Mouse (Mus musculus) frontal cortex, adult 2 months (tissue): Measurements from ENCODE around the gene Drd3. TPM values are rescaled to one million over a fixed set of nuclear protein-coding genes. Genes with fewer than 3 reads are reported as not detected.
A peak's percentile ranks its signal among the peaks of the same experiment; 100 is the strongest.

Experiments used
- DNase-seq, 2 experiments: peaks; one replicate each; pipeline ENCODE4 v3.0.0; 2022; ENCODE audit warnings: low spot score in 1 of 2; ENCODE audit errors: extremely low spot score in 1 of 2
- polyA plus RNA-seq: library from polyadenylated mRNA; depleted of rRNA; stranded (reverse); fragments of >200 nt; gene quantifications from 2 replicates; pipeline ENCODE4 v1.2.3, GENCODE M21; 2012

Gene Drd3
- polyA plus RNA-seq, 1 experiment: 0.20 TPM

DNA sequence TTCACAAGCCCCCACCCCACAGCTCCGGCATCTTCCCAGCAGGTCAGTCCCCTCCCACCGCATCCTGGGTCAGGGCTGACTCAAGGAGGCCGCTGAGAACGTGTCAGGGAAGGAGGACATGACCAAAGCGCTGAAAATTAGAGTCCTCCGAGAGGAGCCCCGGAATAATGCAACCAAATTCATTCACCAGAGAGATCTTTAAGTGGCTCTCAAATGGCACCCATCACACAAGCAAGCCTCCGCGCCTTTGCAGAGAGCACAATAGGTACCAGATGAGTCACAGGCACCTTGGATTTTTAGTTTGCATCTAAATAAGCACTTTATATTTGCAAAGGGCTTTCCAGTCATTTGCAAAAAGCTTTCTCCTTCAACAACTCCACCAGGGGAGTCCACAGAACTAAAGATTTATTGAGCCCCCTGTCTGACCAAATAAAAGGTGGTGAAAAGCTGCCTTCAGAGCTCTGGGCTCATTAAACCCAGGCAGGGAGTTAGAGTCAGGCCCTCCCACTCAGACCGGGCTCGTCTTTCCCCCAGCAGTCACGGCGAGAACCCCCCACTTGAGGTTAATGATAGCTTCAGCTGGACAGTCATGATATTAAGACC is 46.4 kb downstream of the Drd3 start:
- peak in 1 of 2 experiments; percentile 10 for DNase-seq

DNA sequence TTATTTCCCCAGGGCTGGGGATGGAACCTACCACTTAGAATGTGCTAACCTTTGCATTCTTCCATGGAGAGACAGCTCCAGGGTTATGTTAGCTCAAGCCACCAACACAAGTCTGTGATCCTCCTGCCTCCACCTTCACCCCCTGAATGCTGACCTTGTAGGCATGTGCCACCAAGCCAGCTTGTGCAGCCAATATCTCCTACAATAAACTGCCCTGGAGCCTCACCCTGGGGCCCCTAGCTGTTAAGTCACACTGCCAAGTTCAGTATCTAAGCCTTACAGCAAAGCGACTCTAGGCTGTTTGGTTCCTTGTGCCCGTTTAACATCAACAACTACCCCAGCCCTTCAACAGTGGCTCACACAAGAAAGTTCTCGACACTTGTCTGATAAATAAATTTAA is 47.3 kb downstream of the Drd3 start:
- no peak for DNase-seq

DNA sequence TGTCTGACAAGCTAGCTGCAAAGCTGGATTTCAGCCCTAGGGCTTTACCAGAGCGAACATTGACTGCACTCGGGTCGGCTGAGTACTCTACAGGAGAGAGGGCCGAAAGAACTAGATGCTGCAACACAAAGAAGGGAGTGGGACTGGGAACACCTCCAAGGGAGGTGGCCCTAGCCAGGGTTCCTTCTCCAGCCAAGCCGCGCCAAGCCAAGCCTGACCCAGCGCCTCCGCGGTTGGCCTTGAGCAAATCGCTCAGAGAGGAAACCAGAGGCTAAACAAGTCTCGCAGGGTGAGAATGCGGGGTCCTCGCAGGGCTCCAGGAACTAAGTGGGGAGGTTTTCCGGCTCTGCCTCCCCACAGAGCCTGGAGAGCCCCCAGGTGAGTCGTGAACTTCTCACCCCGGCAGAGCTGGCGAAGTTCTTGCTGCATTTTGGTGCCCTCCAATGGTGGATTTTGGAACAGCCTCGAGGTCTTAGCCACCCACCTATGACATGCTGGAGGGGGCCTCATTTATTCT is 48.0 kb downstream of the Drd3 start:
- DNase-seq: peak; percentile 18 to 84

DNA sequence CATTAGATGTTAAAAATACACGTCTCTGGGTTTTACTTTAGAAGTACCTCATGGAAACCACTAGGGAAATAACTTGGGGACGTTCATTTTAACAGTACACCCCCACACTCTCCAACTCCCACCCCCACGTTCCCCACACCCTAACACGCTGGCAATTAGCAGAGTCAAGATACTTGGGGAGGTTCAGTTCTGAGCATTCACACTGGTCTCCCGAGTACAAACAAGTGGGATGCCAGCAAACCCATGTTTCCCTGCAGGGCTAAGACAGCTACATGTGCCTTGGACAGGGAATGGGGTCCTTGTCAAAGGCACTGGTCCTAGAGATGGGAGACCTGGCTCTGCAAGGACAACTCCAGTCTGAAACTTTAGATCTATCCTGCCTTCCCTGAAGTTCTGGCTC is 48.6 kb downstream of the Drd3 start:
- DNase-seq: no peak

DNA sequence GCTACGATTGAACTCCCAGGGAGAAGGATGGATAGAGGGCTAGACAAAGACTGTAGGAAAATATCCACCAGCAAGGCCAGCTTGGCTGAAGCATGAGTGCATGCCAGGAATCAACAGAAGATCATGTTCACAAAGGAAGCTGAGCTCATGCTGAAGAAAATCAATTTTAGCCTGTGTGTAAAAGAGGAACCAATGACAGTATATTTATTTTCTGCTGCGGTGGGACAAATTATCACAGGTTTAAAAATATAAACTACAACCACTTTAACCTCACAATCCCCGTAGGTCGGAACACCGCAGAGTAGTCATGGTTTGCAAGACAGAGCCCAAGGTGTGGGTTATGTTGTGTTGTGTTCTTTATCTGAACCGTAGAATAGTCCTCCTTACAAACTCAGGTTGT is 50.5 kb downstream of the Drd3 start:
- no peak for DNase-seq

DNA sequence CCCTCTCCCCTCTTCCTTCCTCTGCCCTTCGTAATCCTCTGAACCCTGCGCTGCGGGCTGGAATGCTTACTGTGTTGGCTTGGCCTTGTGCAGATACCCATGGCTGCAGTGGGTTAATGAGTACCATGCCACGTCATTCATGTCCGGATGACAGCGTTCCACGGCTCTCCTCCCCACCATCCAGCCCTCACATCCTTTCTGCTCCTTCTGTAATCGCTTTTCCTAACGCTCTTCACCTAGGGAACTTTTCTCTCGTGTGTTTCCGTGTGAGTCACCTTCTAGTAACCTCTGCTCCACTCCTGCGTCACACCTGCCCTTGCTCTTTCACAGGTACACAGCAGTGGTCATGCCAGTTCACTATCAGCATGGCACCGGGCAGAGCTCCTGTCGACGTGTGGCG is 53.2 kb downstream of the Drd3 start:
- DNase-seq: no peak

DNA sequence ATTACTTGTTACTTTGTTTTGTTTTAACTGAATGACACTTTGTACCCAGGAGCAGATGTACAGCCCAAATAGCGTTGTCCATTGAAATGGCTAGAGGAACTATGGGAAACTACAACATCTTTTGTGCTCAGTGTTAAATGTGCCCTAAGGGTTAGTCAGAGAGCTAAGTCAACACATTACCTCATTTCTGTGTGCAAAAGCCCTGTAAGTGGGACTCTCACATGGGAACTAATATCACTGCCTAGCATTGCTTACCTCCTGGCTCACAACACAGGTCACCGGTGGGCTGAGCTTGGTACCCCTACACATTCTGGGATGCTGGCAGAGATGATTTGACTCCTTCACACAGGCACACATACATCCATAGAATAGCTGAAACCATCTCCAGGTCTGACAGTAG is 55.6 kb downstream of the Drd3 start:
- DNase-seq: no peak

DNA sequence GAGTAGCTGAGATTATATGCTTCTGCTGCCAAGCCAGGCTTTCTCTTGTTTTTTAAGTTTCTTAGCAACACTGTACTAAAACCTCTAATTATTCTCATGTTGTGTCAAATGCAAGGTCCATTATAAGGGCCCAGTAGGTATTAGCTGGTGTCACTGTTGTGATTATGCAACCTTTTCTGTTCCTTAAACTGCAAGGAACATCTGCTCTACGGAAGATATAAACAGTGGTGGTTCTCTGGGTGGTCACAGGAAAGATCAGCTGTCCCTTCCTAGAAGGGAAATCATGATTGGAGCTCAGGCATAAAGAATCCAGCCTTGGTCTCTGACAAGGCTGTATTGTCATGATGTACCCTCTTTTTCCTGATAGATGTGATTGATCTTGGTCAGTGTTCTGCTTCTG is 57.6 kb downstream of the Drd3 start:
- no peak for DNase-seq

DNA sequence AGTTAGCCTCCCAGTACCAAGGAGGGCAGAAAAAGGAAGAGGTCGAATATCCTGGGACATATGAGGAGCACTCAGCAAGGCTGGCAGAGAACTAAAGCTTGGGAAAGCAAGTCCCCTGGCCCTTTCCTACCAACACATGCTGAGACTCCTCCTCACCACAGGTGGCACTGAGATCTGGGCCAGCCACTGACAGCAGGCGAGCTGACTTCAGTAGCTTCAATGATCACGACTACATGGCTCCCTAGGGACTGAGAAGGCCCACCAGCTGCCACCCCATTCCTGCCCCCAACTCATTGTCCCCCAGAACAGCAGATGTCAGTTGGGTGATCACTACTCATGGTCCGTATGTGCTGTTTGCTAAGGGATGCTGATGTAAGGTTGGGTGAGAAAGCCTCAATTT is 60.8 kb downstream of the Drd3 start:
- no peak for DNase-seq

DNA sequence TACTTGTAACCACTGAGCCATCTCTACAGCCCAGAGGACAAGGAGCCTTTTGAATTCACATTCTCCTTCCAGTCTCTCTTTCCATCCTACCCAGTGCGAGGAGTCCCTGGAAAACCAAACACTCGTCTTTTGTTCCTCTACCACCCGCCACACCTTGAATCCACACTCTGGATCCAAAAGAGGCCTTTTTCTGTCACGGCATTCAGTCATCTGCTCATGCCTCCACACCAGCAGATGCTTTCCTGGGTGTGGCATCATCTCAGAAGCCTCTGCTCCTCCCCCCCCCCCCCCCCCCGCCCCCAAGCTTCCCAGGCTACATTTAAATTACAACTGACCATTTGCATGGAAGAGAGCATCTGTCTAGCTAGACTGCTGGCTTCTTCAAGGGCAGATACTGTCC is 62.5 kb downstream of the Drd3 start:
- no peak for DNase-seq

DNA sequence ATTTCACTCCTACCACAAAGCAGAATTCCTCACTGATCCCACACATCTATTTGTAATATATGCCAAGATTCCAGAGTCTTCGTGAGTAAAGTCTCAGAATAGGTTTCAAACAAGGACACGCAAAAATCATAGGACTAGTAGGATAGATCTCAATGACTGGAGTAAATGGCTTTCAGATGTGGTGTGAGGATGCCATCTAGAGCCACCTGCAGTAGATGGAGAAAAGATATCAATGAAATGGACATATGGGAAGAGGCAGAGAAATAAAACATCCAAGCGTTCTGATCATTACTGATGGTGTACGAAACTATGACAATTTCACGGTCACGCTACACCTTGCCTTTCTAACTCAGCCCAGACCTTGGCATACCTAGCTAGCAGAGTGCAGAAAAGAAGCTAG is 64.6 kb downstream of the Drd3 start:
- DNase-seq: no peak

DNA sequence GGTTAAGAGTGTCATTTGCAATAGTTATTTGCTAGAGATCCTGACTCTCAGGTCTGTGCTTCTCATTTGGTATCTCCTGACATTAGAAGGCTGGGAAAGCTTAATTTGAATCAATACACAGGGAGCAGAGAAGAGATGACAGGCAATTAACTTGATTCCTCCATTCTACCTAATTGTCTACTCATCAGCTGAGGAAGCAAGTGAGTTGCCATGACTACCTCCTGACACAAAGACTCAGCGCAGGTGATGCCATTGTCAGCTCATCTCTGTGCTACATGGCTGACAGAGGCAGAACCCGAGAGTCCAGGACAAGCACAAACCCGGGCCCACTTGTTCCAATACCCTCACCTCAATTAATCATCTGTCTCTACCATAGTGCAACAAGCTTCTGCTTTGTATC is 73.7 kb downstream of the Drd3 start:
- peak in 1 of 2 experiments; percentile 6 for DNase-seq

DNA sequence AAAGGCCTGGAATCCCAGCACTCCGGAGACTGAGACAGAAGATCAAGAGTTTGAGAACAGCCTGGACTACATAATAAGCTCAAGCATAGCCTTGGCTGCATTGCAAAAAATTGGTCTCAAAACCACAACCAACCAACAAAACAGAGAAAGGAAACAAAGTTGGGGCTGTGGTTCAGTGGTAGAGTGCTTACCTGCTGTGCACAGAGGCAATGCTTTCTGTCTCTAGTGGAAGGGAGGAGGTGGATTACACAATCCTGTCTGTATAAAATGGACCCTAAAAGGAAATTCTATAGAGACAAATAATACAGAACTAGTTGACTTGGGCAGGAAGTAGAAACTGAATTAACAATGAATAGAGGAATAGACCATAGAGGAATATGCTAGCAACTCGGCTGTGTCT is 78.1 kb downstream of the Drd3 start:
- no peak for DNase-seq

DNA sequence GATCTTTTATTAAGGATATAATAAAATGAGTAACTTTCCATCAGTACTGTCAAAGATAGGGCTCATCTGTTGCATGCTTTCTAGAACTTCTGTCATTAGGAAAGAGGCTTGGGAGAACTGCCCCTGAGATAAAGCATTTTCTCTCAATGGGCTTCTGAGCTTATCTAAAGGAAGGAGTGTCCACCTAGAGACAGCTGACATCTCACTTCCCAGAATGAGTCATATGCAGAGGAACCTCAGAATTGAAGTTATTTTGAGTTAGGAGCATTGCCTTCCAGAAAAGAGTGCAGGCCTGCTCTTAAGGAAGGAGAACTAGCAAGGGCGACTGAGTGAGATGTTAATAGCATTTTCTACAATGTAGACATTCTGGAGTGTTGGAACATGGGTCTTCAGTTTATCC is 87.4 kb downstream of the Drd3 start:
- no peak for DNase-seq

DNA sequence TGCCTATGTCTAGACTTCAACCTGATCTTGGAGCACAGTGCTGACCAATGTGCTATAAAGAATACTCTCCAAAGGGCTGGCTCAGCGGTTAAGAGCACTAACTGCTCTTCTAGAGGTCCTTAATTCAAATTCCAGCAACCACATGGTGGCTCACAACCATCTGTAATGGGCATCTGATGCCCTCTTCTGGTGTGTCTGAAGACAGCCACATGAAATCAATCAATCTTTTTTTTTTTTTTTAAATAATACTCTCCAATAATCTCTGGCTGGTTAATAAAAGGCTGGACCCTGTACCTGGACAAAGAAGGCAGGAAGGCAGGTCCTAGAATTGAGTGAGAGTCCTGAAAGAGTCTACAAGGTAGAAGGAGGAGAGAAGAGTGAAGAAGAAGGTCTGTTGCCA is 96.0 kb downstream of the Drd3 start:
- no peak for DNase-seq

DNA sequence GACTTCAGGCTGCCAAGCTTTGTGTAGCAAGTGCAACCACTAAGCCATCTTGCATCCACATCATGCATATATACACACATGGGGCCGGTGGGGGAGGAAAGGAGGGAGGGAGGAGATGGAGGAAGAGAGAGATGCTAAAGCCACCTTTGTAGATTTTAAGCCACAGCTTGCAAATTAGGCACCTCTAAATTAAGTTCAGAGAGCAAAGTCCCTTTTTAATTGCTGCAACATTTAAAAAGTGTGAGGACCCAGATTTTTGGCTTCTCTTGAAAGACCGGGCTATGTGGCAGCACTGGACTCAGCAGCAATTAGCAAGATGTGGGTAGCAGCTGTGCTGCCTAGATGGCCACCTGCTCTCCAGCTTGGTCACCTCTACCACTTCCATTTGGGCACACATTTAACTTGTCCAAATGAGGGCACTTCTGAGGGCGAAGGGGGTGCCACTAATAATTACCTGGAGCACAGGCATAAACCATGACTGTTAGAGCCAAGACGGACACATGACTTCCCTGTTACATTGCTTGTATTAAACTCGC is 105.2 kb downstream of the Drd3 start:
- no peak for DNase-seq

DNA sequence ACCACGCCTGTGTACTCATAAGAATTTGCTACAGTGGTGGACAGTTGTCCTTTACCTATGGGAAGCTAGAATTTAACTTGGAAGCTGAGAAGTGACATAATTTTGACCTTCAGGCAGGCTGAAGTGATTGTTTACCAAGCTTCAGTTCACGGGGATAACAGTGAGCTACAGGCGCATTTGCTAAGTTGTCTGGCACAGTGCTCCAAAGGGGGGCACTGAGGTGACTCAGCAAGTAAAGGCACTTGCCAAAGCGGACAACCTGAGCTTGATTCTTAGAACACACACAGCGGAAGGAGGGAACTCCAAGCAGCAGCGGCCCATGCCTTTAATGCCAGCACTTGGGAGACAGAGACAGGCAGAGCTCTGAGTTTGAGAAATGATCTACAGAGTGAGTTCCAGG is 106.8 kb downstream of the Drd3 start:
- DNase-seq: no peak

DNA sequence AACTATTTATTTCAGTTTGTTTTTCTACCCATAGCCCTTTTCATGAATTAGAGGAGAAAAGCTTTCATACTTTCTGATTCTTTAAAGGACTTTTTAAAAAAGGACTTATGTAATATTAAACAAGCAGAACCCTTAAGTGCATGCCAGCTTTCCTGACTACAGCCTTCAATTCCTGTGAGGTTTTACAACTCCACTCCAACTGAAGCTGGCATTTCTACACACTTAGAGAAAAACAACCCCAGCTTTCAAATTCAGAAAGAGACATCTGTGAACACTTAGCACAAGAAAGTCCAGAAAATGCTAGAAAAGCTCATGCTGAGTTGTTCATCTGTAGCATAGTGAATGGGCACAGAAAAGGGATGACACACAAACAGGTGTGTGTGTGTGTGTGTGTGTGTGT is 116.0 kb downstream of the Drd3 start:
- no peak for DNase-seq

DNA sequence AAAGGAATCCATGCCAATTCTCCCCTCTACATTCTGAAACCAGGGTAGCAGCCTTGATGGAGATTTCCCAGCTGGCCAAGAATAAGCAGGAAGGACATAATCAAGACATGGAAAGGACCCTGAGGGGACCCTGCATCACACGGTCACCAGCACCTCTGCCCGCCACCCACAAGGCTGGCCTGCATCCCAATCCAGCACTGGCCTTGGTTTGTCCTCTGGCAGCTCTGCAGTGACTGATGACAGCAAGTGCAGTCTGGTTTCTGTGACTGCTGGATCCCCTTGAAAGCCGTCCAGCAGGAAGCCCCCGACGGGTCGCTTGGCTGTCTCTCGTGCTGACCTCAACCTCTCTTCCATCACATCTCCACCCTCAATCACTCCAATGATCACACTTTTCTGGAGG is 117.6 kb downstream of the Drd3 start:
- no peak for DNase-seq
